Mouse (Mus musculus): ENCODE results near the gene Mfsd7a.
"Not testable (repeated sequence)": the region's sequence is repeated elsewhere in the genome, so short reads cannot be mapped to it uniquely, and the experiment has no call there.

The Mfsd7a gene

DNA sequence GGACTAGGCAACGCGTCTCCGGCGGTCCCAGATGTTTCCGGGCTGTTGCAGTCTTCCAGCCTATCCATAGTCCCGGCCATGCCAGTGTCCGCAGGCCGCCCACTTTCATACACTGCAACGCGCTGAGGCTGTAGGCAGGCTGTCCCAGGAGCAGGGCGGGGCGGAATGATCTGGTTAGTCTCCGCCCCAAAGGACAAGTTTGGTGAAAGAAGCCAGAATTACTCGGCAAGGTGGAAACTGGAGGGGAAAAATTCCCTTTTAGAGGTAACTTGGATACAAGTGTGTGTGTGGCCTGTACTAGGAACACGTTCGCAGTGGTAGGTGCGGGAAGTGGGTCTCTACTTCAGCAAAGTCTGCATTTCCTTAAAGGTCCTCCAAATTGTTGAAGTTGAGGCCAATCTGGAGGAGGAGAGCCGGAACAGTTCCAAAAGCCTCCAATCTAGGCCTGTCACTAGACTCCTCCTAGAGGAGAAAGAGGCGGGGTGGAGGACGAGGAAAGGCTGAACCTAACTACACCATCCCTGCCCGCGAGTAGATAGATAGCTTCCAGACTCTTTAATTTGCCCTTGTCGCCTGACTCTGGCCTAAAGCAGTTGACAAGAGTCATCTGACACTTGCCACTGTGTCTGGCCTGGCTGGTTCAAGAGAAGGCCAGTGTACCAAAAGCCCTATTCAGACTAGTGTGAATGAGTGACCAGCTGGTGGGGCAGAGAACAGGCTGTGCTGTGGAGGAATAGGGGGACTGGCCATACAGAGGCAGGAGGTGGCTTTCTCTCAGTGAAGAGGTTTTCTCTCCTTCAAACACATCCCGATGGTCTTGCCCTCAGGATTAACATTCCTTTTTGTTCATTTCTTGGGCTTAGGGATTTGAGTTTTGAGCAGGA lies at the start of gene Mfsd7a:
TSS of gene Mfsd7a (minus strand) at position 107 of the 884 bp plus-strand sequence.
- DNase-seq = no peak

DNA sequence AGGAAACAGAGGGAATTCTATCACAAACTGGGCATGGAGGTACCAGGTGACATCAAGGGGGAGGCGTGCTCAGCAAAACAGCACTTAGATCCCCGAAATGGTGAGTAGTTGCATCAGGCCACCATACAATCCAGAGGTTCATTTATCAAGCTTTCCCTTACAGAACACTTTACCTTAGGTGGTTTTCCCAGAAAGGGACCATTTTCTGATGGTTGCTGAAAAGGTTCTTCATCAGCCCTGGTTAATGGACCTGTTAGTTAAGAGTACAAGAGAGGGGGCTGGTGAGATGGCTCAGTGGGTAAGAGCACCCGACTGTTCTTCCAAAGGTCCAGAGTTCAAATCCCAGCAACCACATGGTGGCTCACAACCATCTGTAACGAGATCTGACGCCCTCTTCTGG lies 37.5 kb upstream of the Mfsd7a start:
- DNase-seq = not testable (repeated sequence)

DNA sequence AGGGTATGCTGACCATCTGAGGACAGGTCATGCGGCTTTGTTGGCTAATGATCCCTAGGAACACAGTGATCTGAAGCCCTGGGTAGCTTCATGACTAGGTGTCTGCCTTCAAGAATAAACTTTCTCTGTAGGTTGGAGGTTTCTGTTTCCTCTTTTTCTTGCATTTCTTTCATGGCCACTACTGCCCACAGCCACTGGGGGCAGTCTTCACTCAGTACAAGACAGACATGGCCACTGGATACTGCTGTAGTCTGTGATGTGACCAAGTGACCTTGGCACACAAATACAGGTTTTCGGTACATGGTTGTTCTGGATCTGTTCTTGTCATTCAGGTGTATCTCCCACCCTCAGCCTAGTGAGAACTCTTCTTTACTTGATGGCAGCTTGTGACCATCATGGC lies 36.5 kb upstream of the Mfsd7a start:
- DNase-seq = peak; percentile 58 to 71

DNA sequence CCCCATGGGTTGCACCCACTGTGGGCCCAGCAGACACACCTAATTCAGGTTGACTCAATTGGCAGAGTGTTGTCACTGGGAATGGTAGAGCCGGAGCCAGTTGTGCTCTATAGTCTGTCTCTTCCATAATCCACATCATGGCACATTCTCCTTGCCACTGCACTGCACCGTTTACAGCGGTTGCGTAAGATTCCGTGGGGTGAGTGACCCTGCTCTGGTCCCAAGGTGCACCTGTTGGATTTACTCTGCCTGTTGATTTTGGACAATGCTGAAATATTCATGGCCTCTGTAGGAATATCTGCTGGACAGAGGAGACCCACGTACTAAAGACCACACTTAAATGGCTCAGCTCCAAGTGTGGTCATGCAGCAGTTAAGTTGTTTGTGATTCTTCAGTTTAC lies 34.3 kb upstream of the Mfsd7a start:
- no peak for DNase-seq

DNA sequence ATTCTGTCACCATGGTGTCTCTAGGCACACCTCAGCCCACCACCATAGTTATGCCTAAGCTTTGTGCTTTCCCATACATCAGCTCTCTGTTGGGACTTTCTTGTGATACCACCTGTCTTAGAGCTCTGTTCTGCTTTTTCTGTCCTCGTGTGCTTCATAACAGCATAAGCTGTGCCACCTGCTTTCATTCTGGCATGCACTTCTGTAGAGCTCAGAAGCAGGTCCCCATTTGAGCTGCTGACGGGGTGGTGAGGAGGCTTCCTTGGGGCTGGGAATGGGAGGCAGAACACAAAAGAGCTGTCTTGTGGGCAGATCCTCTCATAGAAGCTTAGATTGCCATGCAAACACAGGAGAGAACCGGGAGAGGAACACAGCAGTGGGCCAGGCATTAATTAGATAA lies 27.3 kb upstream of the Mfsd7a start:
- DNase-seq = no peak

DNA sequence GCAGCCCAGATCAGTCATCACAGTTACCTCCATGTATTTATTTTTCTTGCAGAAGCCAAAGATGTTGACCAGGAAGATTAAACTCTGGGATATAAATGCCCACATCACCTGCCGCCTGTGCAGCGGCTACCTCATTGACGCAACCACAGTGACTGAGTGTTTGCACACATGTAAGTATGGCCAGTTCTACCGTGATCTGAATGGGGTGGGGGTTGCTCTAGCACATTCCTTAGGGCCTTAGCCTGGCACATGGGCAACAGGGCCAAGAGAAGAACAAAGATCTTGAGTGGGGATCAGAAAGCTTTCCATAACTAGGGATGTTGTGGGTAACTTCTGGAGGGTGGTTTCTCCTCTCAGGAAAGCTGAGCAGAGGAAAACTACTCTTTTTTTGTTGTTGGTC lies 25.0 kb upstream of the Mfsd7a start:
- DNase-seq = no peak

DNA sequence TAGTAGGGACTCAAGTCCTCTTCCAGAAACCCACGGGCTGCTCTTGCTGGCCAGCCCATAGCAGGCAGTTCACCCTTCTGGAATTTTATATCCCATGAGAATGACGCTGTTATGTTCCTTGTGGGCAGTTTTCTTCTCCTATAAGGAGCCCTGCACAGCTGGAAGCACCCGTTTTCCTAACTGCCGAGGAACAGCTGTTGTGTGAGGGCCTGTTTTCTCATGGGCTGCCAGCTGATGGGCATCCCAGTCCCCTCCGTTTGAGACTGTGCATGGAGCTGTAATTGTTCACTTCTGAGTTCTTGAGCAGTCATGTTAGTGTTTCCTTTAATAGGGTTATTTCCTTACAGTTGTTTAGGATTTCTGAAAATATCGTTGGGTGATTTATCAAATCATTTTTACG lies 20.9 kb upstream of the Mfsd7a start:
- no peak for DNase-seq

DNA sequence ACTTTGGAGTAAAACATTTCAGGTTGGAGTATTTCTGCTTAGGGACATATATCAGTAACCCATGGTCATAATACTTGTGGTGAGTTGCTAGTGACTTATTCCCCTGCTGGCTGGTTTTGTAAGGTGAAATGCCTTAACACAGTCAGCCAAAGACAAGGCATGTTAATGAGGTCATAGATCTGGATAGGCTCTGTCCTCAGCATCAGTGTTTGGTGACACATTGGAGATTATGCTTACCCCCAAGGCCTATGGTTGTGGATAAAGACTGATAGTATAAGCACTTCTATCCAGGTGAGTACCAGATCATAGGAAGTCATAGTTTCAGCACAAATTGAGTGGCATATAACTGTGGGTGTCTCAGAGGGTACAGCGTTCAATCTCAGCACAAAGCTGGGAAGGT lies 18.0 kb upstream of the Mfsd7a start:
- no peak for DNase-seq

DNA sequence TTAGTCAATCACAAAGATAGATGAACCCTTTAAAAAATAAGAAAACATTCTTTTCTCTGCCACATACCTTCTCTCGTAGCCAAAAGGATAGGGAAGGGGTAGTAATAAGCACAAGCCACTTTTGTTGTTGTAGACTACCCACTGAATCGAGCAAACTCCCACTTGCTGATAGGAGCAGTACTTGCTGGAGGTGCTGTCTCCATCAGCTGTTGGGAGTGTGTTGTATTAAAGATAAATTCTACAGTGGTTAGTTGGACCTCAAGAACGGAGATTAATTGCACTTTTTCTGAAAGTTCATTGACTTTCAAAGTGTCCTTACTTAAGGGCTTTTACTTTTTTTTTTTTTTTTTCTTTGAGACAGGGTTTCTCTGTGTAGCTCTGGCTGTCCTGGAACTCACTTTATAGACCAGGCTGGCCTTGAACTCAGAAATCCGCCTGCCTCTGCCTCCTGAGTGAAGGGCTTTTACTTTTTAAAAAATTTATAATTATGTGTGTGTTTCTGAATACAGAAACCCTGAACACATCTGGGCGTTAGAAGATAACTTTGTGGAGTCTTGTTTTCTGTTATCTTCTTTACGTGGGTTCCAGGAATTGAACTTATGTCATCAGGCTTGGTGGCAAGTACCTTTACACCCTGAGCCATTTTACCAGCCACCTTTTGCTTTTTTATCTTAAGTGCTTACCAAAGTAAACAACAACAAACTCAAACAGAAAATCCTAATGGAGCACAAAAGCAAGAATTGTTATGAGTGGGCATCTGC lies 16.6 kb upstream of the Mfsd7a start:
- DNase-seq = no peak

DNA sequence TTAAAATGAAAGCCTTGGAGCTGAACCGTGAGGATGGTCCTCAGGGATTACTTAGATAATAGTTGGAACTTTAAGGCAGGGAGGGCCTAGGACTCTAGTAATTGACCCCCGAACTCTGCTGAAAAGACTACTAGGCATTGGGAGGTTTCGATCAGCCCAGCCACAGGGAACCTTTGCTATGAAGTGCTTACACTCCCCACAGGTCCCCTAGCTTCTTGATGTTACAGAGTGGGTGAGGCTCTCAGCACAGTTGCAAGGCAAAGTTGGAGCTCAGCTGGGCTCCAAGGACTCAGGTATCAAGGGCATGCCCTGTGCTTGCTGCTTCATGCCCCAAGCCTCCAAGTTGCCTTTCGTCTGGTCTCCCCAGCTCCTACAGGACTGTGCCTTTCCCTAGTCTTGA lies 13.8 kb upstream of the Mfsd7a start:
- DNase-seq = no peak

DNA sequence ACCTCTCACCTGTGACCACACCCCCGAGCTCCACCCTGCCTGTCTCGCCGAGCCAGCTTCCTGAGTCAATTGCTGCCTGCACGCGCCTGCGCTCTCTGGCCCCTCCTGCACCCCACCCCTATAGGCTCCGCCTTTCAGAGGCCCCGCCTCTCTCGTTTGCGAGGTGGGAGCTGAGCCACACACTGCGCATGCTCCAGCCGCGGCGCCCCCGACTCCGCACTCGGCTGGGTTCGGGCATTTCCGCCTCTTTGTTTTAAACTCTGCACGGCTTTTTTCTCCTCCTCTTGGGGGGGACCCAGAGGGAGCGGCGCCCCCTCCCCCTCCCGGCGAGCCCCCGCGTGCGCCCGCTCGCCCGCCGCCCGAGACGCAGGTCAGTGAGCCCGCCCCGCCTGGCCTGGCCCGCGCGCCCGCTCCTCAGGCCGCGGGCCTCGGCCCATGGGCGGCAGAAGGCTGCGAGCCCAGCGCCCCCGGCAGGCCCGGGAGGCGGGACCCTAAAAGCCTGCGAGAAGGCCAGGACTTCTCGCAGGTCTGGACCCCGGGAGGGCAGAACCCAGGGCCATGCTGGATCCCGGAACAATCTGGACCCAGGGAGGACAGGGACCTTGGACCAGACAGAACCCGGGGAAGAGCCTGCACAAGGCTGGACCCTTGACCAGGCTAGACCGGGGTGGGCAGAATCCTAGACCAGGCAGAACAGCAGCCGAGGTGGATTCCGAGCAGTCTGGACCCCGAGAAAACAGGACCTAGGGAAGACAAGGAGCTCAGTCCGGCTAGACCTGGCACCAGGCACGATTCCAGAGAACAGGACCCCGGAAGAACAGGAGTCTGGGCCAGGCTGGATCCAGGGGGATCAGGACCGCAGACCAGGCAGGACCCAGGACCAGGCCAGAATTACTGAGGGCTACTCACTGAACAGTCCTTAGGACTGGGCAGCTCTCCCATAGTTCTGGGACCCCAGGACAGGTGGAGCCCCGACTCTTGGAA lies 12.7 kb upstream of the Mfsd7a start, which contains the start of gene Pcgf3:
TSS of gene Pcgf3 (plus strand) at position 151 of the 984 bp plus-strand sequence.
- peak; percentile 97 to 98 for DNase-seq

DNA sequence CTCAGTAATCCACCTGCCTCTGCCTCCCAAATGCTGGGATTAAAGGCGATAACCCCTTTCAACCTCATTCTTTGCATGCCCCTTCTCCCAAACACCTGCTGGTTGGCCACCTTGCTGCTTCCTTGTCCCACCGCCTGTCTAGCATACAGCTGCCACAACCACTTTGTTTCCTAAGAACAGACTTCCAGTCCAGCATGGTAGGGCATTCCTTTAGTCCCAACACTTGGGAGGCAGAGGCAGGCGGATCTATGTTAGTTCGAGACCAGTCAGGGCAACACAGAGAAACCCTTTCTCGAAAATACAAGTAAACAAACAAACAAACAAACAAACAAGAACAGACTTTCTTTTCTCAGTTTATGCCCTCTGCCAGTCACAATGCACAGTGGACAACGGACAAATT lies 11.8 kb upstream of the Mfsd7a start:
- no peak for DNase-seq

DNA sequence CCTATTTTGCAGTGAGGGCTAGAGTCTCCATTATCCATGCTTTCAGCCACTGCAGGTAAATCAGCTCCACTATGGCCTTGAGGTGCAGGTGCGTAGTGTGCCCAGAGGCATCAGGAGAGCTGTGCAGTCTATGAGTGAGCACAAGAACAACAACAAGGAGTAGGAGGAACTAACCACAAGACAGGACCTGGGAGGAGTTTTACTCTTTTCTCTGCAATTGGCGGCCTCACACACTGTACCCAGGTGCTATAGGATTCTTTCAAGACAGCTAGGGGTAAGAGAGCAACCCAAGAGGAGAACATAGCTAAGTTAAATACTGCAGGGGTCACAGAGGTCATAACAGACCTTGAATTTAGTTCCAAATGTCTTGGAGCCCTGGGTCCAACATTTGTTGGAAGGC lies 10.0 kb upstream of the Mfsd7a start:
- no peak for DNase-seq

DNA sequence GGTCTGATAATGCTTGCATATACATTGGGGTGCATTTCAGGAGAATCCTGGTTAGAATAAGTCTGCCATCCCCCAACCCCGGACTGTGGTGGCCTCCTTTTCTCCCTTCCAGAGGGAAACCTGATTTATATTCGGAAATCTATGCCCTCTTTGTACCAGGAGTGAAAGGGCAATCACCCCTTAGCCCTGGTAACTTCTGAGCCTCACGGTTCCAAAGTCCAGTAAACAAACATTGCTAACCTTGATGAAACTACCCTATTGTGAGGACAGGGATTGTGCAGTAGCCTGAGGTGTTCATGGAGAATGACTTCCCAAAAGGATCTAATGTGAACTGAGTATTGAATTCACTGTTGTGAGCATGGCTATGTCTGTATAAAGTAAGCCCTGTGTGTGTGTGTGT lies 5.4 kb upstream of the Mfsd7a start:
- DNase-seq = no peak

DNA sequence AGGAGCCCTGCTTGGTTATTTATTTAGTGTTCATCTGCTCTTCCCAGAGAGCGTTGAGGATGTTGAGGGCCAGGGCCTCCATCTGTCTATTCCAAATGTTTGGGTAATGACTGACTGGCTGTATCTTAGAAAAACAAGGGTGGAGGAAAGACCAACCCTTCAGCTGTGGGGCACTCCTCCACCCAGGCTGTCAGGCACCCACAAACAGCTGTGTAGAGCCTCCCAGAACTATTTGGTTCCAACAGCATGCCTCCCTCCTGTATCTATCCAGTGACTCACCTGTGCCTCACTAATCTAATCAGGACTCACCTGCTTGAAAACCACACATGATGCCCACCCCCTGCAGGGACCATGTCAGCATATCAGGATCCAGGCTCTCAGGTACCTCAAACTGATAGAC lies 3.7 kb upstream of the Mfsd7a start:
- DNase-seq = no peak

DNA sequence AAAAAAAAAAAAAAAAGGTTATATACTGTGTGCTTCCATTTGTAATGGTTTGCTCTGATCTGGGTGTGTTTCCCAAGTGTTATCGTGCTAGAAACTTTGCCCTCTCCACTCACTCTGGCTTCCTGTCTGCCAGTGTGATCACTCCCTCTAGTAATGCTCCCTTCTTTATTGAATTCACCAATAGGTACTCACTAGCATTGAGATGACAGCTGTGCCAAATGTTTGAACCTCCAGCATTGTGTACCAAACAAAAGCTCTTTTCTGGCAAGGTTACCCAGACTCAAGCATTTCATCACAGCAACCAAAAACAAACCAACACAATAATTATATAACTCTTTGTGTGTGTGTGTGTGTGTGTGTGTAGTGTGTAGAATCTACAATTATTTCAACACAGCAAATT lies 2.9 kb upstream of the Mfsd7a start:
- no peak for DNase-seq

DNA sequence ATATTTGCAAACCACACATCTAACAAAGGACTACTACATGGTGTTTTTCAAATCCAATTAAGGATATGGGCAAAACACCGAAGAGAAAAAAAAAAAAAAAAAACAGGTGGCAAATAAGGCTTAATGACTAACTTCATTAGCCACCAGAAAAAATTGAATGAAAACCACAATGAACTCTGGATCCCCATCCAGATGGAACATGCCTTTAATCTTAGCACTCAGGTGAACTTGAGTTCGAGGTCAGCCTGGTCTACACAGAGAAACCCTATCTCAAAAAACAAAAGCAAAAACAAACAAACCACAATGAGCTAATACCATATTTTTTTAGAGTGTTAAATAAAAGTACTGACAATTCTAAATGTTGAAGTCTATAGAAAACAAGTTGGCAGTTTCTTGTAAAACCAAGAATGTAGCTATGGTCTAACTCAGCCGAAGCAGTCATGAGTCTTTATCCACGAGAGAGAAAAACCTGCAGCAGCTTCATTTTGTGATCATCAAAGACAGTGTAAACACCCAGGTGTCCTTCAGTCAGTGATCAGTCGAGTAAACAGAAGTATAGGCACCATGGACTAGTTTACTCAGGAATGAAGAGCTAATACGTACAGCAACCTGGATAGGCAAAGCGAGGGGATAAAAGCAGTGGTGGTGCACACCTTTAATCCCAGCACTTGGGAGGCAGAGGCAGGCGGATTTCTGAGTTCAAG lies 2.3 kb upstream of the Mfsd7a start:
- no peak for DNase-seq

DNA sequence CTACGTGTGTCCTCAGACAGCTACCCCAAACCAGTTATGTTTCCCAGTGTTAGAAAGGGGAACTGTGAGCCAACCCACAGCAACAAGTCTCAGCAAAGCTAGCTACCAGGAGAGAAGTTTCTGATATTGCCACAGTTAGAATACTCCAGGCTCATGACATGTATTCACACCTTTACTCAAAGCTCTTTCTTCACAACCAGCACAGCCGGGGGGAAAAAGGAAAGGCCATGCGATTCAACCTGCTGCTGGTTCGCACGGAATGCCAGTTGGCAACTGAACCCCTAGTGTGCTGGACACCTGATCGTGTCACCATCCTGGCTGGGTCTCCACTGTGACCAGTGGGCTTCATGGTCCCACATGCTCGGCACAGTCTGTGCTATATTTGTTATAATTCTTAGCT lies 834 bp downstream of the Mfsd7a start:
- DNase-seq = no peak

DNA sequence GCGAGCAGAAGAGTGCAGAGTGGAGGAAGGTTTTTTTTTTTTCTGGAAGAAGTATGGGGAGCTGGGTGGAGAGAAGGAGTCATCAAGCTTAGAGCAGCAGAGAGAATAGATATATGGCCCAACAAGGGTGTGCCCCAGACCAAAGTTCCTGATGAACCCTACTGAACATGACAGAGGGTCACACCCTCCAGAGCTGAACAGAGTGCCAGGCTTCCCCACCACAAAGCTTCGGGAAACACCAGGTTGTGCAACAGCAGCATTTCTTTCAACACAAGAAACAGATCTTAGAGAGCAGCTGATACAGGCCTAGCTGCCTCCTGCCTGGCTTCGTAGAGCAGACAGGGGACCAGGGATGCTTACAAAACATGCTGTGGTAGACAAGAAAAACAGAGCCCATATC lies 1.7 kb downstream of the Mfsd7a start:
- no peak for DNase-seq

DNA sequence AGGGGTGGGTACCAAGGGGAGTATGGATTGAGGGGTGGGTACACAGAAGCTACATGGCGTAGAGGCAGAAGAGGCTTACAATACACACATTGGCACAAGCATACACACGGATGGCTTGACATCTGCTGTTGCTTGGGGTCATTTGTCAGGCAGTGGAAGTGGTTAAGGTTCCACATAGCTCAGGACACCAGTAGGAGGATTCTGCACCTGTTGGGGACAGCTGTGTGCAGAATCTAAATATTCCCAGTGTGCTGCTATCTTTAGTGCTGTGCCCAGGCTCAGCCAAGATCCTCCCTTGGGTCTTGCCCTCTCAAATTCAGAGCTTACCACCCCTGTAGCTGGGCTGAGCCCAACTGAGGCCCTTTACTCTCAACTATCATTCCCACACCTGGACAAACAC lies 12.6 kb downstream of the Mfsd7a start:
- no peak for DNase-seq

DNA sequence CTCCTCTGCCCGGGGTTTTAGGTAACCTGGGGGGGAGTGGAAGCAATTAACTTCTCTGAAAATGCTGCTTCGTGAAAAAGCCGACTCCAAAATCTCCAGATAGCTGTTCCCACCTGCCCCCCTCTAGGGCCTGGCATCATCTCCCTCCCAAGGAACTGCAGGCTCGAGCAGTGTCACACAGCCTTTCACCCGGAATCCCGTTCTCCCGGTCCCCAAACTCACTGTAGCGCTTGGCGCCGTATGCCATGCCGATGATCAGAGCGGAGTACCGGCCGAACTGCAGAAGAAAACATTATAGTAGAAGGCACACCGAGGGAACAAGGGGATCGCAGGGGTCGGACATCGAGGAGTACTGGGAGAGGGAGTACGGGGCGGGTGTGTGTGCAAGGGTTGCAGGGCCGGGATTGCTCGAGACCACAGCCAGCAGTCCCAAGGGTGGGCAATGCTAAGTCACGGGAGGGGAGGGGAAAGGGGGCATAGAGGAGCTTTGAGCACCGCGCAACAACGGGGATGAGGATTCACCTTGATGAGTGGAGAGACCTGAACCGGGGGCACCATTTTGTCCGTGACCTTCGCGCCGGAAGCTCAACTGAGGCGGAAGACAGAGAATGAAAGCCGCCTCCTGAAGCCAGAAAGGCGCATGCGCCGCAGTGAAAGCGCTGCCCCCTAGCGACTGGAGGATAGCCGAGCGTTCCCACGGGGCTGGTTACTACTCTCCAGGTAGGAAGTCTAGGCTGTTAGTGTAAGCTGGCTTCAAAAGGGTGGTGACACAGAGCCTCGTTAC lies 14.7 kb downstream of the Mfsd7a start, which contains the start of gene Atp5k:
TSS of gene Atp5k (minus strand) at position 645 of the 784 bp plus-strand sequence.
- DNase-seq = peak; percentile 96 to 97

Data from cerebellum, postnatal 25 days (tissue).